Mouse (Mus musculus): Measurements from ENCODE around the gene Incenp. TPM values are rescaled to one million over a fixed set of nuclear protein-coding genes. Genes with fewer than 3 reads are reported as not detected.
"Not testable (repeated sequence)": the region's sequence is repeated elsewhere in the genome, so short reads cannot be mapped to it uniquely, and the experiment has no call there.

Incenp gene
- polyA plus RNA-seq, 1 experiment from 2014 or later: 150 TPM

GRCm38 (mm10) chr19:9849368-9850075 lies 49.8 kb downstream of the Incenp start:
- peaks cover 13% of the 10 kb centered on the region for H3K4me1 ChIP-seq
- H3K27me3 ChIP-seq (ENCODE audit: low read depth, poor library complexity, severe bottlenecking); H3K4me3 ChIP-seq; H3K36me3 ChIP-seq; DNase-seq (ENCODE audit: low spot score); H3K27ac ChIP-seq (replicated peaks); H3K9me3 ChIP-seq (replicated peaks): not testable (repeated sequence)
- 66% methylated on average over 3 of the region's 3 CpGs for WGBS

GRCm38 (mm10) chr19:9847262-9847661 lies 52.1 kb downstream of the Incenp start, which contains the start of gene Scgb2a2:
Scgb2a2 (plus strand) TSS chr19:9847562.
- WGBS: 84% methylated on average over 2 of the region's 2 CpGs
- Histone ChIP-seq H3K27me3 (ENCODE audit: low read depth, poor library complexity, severe bottlenecking) (no peaks in the 10 kb centered on the region), H3K36me3 (no peaks in the 10 kb centered on the region), H3K9me3 (replicated peaks) (no peaks in the 10 kb centered on the region), H3K4me1 (peaks cover 13% of the 10 kb centered on the region), H3K4me3 (no peak within 1 kb of the TSS), H3K27ac (replicated peaks) (no peak within 1 kb of the TSS)
- no peak for DNase-seq (ENCODE audit: low spot score)

GRCm38 (mm10) chr19:9837341-9837715 lies 62.0 kb downstream of the Incenp start:
- H3K4me3 ChIP-seq: no peak overlapping the region
- no peak overlapping the region for H3K27ac ChIP-seq (replicated peaks)
- no peaks in the 10 kb centered on the region for H3K27me3 ChIP-seq (ENCODE audit: low read depth, poor library complexity, severe bottlenecking)
- no peak for DNase-seq (ENCODE audit: low spot score)
- H3K36me3 ChIP-seq: no peaks in the 10 kb centered on the region
- no peaks in the 10 kb centered on the region for H3K4me1 ChIP-seq
- WGBS: 61% methylated on average over 2 of the region's 2 CpGs
- H3K9me3 ChIP-seq (replicated peaks): no peaks in the 10 kb centered on the region

GRCm38 (mm10) chr19:9836581-9837340 lies 62.6 kb downstream of the Incenp start:
- not testable (repeated sequence) for DNase-seq (ENCODE audit: low spot score); H3K9me3 ChIP-seq (replicated peaks); H3K4me1 ChIP-seq; H3K27ac ChIP-seq (replicated peaks); H3K27me3 ChIP-seq (ENCODE audit: low read depth, poor library complexity, severe bottlenecking); H3K36me3 ChIP-seq
- H3K4me3 ChIP-seq: peak overlapping the region; percentile 47
- whole genome bisulfite sequencing: 18% methylated on average over 19 of the region's 21 CpGs

Small RNA genes lying within 50 kb of the gene (microRNA-seq; reads per million reads assigned to microRNA genes)
- gene Gm22369: not detected
- not detected for gene Gm24484

Other genes with a start within 250 kb of the Incenp start
- 0.14 TPM in 1 of 2 replicates, not detected in the other for gene Scgb2a2, start 52.0 kb downstream of the Incenp start, polyA plus RNA-seq (2016; fragmentation: Nextera tagmentation; extraction: Ambion mirVana)
- 1,350 and 1,398 TPM in 2 replicates for gene Fth1, start 81.0 kb upstream of the Incenp start, polyA plus RNA-seq (2016; fragmentation: Nextera tagmentation; extraction: Ambion mirVana)
- 1.4 and 2.0 TPM in 2 replicates for gene Best1, start 102.1 kb upstream of the Incenp start, polyA plus RNA-seq (2016; fragmentation: Nextera tagmentation; extraction: Ambion mirVana)
- 34.6 and 35.6 TPM in 2 replicates for gene Rab3il1, start 102.1 kb upstream of the Incenp start, polyA plus RNA-seq (2016; fragmentation: Nextera tagmentation; extraction: Ambion mirVana)
- 5.5 and 5.8 TPM in 2 replicates for gene Fads3, start 142.0 kb upstream of the Incenp start, polyA plus RNA-seq (2016; fragmentation: Nextera tagmentation; extraction: Ambion mirVana)
- 207 and 236 TPM in 2 replicates for gene Fads2, start 202.2 kb upstream of the Incenp start, polyA plus RNA-seq (2016; fragmentation: Nextera tagmentation; extraction: Ambion mirVana)